14 mouse cellular contexts compared by ENCODE assay signal in genomic region chr13:38025874-38026273, GRCm38 (mm10). TPM values are rescaled to one million over a fixed set of nuclear protein-coding genes. Genes with fewer than 3 reads are reported as not detected.
A peak's percentile ranks its signal among the peaks of the same experiment; 100 is the strongest.
DNase-seq lines count a peak whose midpoint lies in the region; ATAC-seq and TF ChIP-seq lines count a peak whose summit lies in the region.
"Had no signal": no experiment of that assay in that cellular context is flagged by ENCODE, and none has a peak within 500 bp of the region (broad histone marks: within the 10 kb centered on the region; RNA-seq: fewer than 3 reads in every experiment).

No protein-coding gene starts in this region.

- intact Hi-C loops in gastrocnemius, postnatal 36 days (cut with DNase I) = no loop called here

- H3K4me2 ChIP-seq in kidney, embryonic 14.5 days (replicated peaks; ENCODE audit: low read depth, low read length) = no peak overlapping the region
- H3K4me2 ChIP-seq: heart, embryonic 15.5 days; limb, embryonic 15.5 days; midbrain, embryonic 12.5 days; neural tube, embryonic 13.5 days had no signal

- peak; percentile 31; the same call in 1 of the 2 replicates for TF ChIP-seq CTCF in kidney, adult 2 months (conservative IDR thresholded peaks at IDR 0.05; ENCODE audit: insufficient read depth, insufficient read length, low read depth, low read length)
- TF ChIP-seq CTCF in thymus, adult 2 months (IDR thresholded peaks at IDR 0.05; ENCODE audit: borderline replicate concordance, control insufficient read depth, extremely low read depth, insufficient read depth, low read length, poor library complexity) = no peak
- peak; percentile 15; the same call in 1 of the 2 replicates for TF ChIP-seq CTCF in brain, embryonic 14.5 days (IDR thresholded peaks at IDR 0.05; ENCODE audit: borderline replicate concordance, extremely low read depth, insufficient read depth, insufficient read length)

- TF ChIP-seq POLR2A in kidney, adult 2 months (IDR thresholded peaks at IDR 0.05; ENCODE audit: low read depth, low read length) = no peak
- no peak for TF ChIP-seq POLR2A in thymus, adult 2 months (IDR thresholded peaks at IDR 0.05; ENCODE audit: control insufficient read depth, extremely low read depth, insufficient read depth, low read length, poor library complexity)
- no peak for TF ChIP-seq POLR2A in brain, embryonic 14.5 days (IDR thresholded peaks at IDR 0.05; ENCODE audit: borderline replicate concordance, extremely low read depth, insufficient read depth, insufficient read length, poor library complexity, severe bottlenecking)

- H3K36me3 ChIP-seq in kidney, adult 2 months (ENCODE audit: control insufficient read depth, insufficient read depth, low read length) = no peaks in the 10 kb centered on the region
- H3K36me3 ChIP-seq in kidney, embryonic 14.5 days (ENCODE audit: control insufficient read depth, insufficient read depth, low read length) = no peaks in the 10 kb centered on the region
- no peaks in the 10 kb centered on the region for H3K36me3 ChIP-seq in thymus, adult 2 months (ENCODE audit: control insufficient read depth, insufficient read depth, low read length)
- H3K36me3 ChIP-seq: embryonic facial prominence, embryonic 10.5 days; heart, embryonic 15.5 days; limb, embryonic 15.5 days; midbrain, embryonic 12.5 days; neural tube, embryonic 13.5 days had no signal

- H3K4me1 ChIP-seq in kidney, adult 2 months (ENCODE audit: control insufficient read depth, insufficient read depth, low read length) = no peaks in the 10 kb centered on the region
- H3K4me1 ChIP-seq in kidney, embryonic 14.5 days (ENCODE audit: control insufficient read depth, insufficient read depth, low read length) = no peaks in the 10 kb centered on the region
- H3K4me1 ChIP-seq in thymus, adult 2 months (replicated peaks; ENCODE audit: control insufficient read depth, insufficient read depth, low read length) = no peaks in the 10 kb centered on the region
- H3K4me1 ChIP-seq: embryonic facial prominence, embryonic 10.5 days; heart, embryonic 15.5 days; limb, embryonic 15.5 days; midbrain, embryonic 12.5 days; neural tube, embryonic 13.5 days had no signal

- ATAC-seq in kidney, embryonic 14.5 days (ENCODE audit: low FRiP score, low TSS enrichment) = no peak

- WGBS in kidney, adult 2 months = 49% methylated on average over 4 of the region's 4 CpGs
- WGBS in kidney, embryonic 14.5 days = 47% methylated on average over 4 of the region's 4 CpGs
- WGBS in thymus, adult 2 months = 94% methylated on average over 4 of the region's 4 CpGs

- no peaks in the 10 kb centered on the region for H3K9me3 ChIP-seq in kidney, embryonic 14.5 days (ENCODE audit: control insufficient read depth, low read length)
- H3K9me3 ChIP-seq: embryonic facial prominence, embryonic 10.5 days; heart, embryonic 15.5 days; limb, embryonic 15.5 days; midbrain, embryonic 12.5 days; neural tube, embryonic 13.5 days had no signal

- H3K27me3 ChIP-seq in kidney, adult 2 months (replicated peaks; ENCODE audit: control insufficient read depth, insufficient read depth, low read length) = no peaks in the 10 kb centered on the region
- no peaks in the 10 kb centered on the region for H3K27me3 ChIP-seq in kidney, embryonic 14.5 days (ENCODE audit: control insufficient read depth, insufficient read depth, low read length)
- no peaks in the 10 kb centered on the region for H3K27me3 ChIP-seq in thymus, adult 2 months (ENCODE audit: control insufficient read depth, insufficient read depth, low read length)
- H3K27me3 ChIP-seq: heart, embryonic 15.5 days; limb, embryonic 15.5 days; midbrain, embryonic 12.5 days; neural tube, embryonic 13.5 days had no signal

- no peak overlapping the region for H3K4me3 ChIP-seq in kidney, adult 2 months (ENCODE audit: insufficient read depth, low read depth, low read length)
- H3K4me3 ChIP-seq in kidney, embryonic 14.5 days (ENCODE audit: low read length) = no peak overlapping the region
- no peak overlapping the region for H3K4me3 ChIP-seq in thymus, adult 2 months (ENCODE audit: control insufficient read depth, insufficient read depth, low read length)
- H3K4me3 ChIP-seq: embryonic facial prominence, embryonic 10.5 days; heart, embryonic 15.5 days; limb, embryonic 15.5 days; midbrain, embryonic 12.5 days; neural tube, embryonic 13.5 days had no signal

- DNase-seq in kidney, adult 2 months = peak; percentile 14
- DNase-seq in thymus, adult 2 months = peak; percentile 19
- DNase-seq in thymus, postnatal 0 days (ENCODE audit: low spot score) = no peak
- no peak for DNase-seq in brain, embryonic 14.5 days (ENCODE audit: low read depth)
- peak; percentile 14 to 18 for DNase-seq in thymus, postnatal 36 days
- DNase-seq in gastrocnemius, postnatal 36 days = no peak
- DNase-seq in cerebellum, adult 18-20 months = no peak
- DNase-seq: right cerebral cortex, postnatal 14 days had no signal

- H3K9ac ChIP-seq in kidney, embryonic 14.5 days (ENCODE audit: low read depth, low read length) = no peak overlapping the region
- H3K9ac ChIP-seq: heart, embryonic 15.5 days; limb, embryonic 15.5 days; midbrain, embryonic 12.5 days; neural tube, embryonic 13.5 days had no signal

- H3K27ac ChIP-seq in kidney, adult 2 months (ENCODE audit: insufficient read depth, low read depth, low read length) = no peak overlapping the region
- H3K27ac ChIP-seq in kidney, embryonic 14.5 days (ENCODE audit: low read depth, low read length) = no peak overlapping the region
- no peak overlapping the region for H3K27ac ChIP-seq in thymus, adult 2 months (ENCODE audit: control insufficient read depth, insufficient read depth, low read length)
- H3K27ac ChIP-seq: embryonic facial prominence, embryonic 10.5 days; heart, embryonic 15.5 days; limb, embryonic 15.5 days; midbrain, embryonic 12.5 days; neural tube, embryonic 13.5 days had no signal

RNA-seq across cellular contexts. Expression of gene Riok1, which starts 10.9 kb away (rescaled TPM):
- 7.6 and 8.0 TPM in 2 replicates for polyA plus RNA-seq in kidney, adult 2 months (2012; rRNA removed)
- polyA plus RNA-seq in kidney, embryonic 14.5 days (2014; fragmentation: Nextera tagmentation; extraction: Ambion mirVana) = 50.8 and 62.3 TPM in 2 replicates
- polyA plus RNA-seq in thymus, adult 2 months (2012; rRNA removed) = 42.0 and 42.3 TPM in 2 replicates
- polyA plus RNA-seq in thymus, postnatal 0 days (2015; fragmentation: Nextera tagmentation; extraction: Ambion mirVana) = 57.5 and 70.8 TPM in 2 replicates
- 39.6 and 44.5 TPM in 2 replicates for polyA plus RNA-seq in brain, embryonic 14.5 days (2012; rRNA removed)
- total RNA-seq in gastrocnemius, postnatal 36 days (2021) = 1 to 10 TPM; 5.6 to 7.4 TPM

RNA-seq across cellular contexts. Expression of gene Cage1, which starts 11.0 kb away (rescaled TPM):
- 0.23 and 0.28 TPM in 2 replicates for polyA plus RNA-seq in kidney, adult 2 months (2012; rRNA removed)
- 0.90 and 1.1 TPM in 2 replicates for polyA plus RNA-seq in kidney, embryonic 14.5 days (2014; fragmentation: Nextera tagmentation; extraction: Ambion mirVana)
- 0.08 and 0.16 TPM in 2 replicates for polyA plus RNA-seq in thymus, adult 2 months (2012; rRNA removed)
- polyA plus RNA-seq in thymus, postnatal 0 days (2015; fragmentation: Nextera tagmentation; extraction: Ambion mirVana) = 1.0 and 1.2 TPM in 2 replicates
- 0.81 and 1.2 TPM in 2 replicates for polyA plus RNA-seq in brain, embryonic 14.5 days (2012; rRNA removed)
- total RNA-seq in gastrocnemius, postnatal 36 days (2021) = under 1 TPM; 0.61 to 0.84 TPM

RNA-seq across cellular contexts. Expression of gene Ssr1, which starts 31.9 kb away (rescaled TPM):
- polyA plus RNA-seq in kidney, adult 2 months (2012; rRNA removed) = 6.9 and 10.5 TPM in 2 replicates
- 76.7 and 133 TPM in 2 replicates for polyA plus RNA-seq in kidney, embryonic 14.5 days (2014; fragmentation: Nextera tagmentation; extraction: Ambion mirVana)
- 6.6 and 7.2 TPM in 2 replicates for polyA plus RNA-seq in thymus, adult 2 months (2012; rRNA removed)
- polyA plus RNA-seq in thymus, postnatal 0 days (2015; fragmentation: Nextera tagmentation; extraction: Ambion mirVana) = 79.5 and 87.2 TPM in 2 replicates
- 16.7 and 23.9 TPM in 2 replicates for polyA plus RNA-seq in brain, embryonic 14.5 days (2012; rRNA removed)
- 10 to 100 TPM; 55.2 to 58.5 TPM for total RNA-seq in gastrocnemius, postnatal 36 days (2021)

Comparison
In these comparisons a context has a peak if more than half of its experiments do, and no peak if none do; other contexts are left out.
1. DNase-seq: peak in kidney, adult 2 months (single experiment), thymus, adult 2 months (single experiment) and thymus, postnatal 36 days (2 of 2); none in thymus, postnatal 0 days (single experiment), brain, embryonic 14.5 days (single experiment), gastrocnemius, postnatal 36 days (0 of 2) and cerebellum, adult 18-20 months (0 of 2).